Mouse (Mus musculus): ENCODE results near the gene Srprb. TPM values are rescaled to one million over a fixed set of nuclear protein-coding genes. Genes with fewer than 3 reads are reported as not detected.
A peak's percentile ranks its signal among the peaks of the same experiment; 100 is the strongest.

Gene Srprb
- total and polyA plus RNA-seq, 2 experiments from 2014 or later, result 40.1 to 43.3 TPM

GRCm38 (mm10) chr9:103181886-103182285, 20.1 kb downstream of the Srprb start:
- no peak for TF ChIP-seq CTCF (IDR thresholded peaks at IDR 0.05; ENCODE audit: low read depth)
- no peak overlapping the region for H3K27ac ChIP-seq (ENCODE audit: low read depth, low read length)
- DNase-seq (no peak), ATAC-seq (no peak; the same call in 1 of the 2 replicates)
- H3K9me3 ChIP-seq (ENCODE audit: low read length), result no peaks in the 10 kb centered on the region
- H3K36me3 ChIP-seq (ENCODE audit: insufficient read depth), result peaks cover 21% of the 10 kb centered on the region
- WGBS, result 79% methylated on average over 8 of the region's 8 CpGs
- H3K4me2 ChIP-seq (ENCODE audit: low read depth), result no peak overlapping the region
- H3K4me1 ChIP-seq (ENCODE audit: insufficient read depth), result peaks cover 9% of the 10 kb centered on the region
- no peaks in the 10 kb centered on the region for H3K27me3 ChIP-seq (ENCODE audit: insufficient read depth, low read length)
- no peak overlapping the region for H3K9ac ChIP-seq
- no peak overlapping the region for H3K4me3 ChIP-seq (ENCODE audit: low read depth, low read length)

- no peaks in the 10 kb centered on the region for H3K27me3 ChIP-seq (ENCODE audit: insufficient read depth, low read length)
- 0 out of 2 replicates have a peak overlapping the region, but pooled peaks have one; percentile 10 for H3K27ac ChIP-seq (ENCODE audit: low read depth, low read length)
- peak overlapping the region; percentile 40 for H3K4me2 ChIP-seq (ENCODE audit: low read depth)
- WGBS, result 4% methylated on average over 20 of the region's 20 CpGs
- peaks cover 21% of the 10 kb centered on the region for H3K36me3 ChIP-seq (ENCODE audit: insufficient read depth)
- no peak for TF ChIP-seq CTCF (IDR thresholded peaks at IDR 0.05; ENCODE audit: low read depth)
- peaks cover 9% of the 10 kb centered on the region for H3K4me1 ChIP-seq (ENCODE audit: insufficient read depth)
- 0 out of 2 replicates have a peak overlapping the region, but pooled peaks have one; percentile 33 for H3K9ac ChIP-seq
- ATAC-seq (peak; percentile 74), DNase-seq (peak; percentile 64)
- no peaks in the 10 kb centered on the region for H3K9me3 ChIP-seq (ENCODE audit: low read length)
- peak overlapping the region; percentile 17; the same call in 1 of the 2 replicates for H3K4me3 ChIP-seq (ENCODE audit: low read depth, low read length)
Measured at GRCm38 (mm10) chr9:103180807-103181565, 21.0 kb downstream of the Srprb start.

- Histone ChIP-seq H3K9ac (no peak overlapping the region), H3K36me3 (ENCODE audit: insufficient read depth) (peaks cover 21% of the 10 kb centered on the region), H3K27ac (ENCODE audit: low read depth, low read length) (0 out of 2 replicates have a peak overlapping the region, but pooled peaks have one; percentile 10), H3K4me1 (ENCODE audit: insufficient read depth) (peaks cover 9% of the 10 kb centered on the region), H3K9me3 (ENCODE audit: low read length) (no peaks in the 10 kb centered on the region), H3K4me2 (ENCODE audit: low read depth) (peak overlapping the region; percentile 40), H3K27me3 (ENCODE audit: insufficient read depth, low read length) (no peaks in the 10 kb centered on the region), H3K4me3 (ENCODE audit: low read depth, low read length) (no peak overlapping the region)
- DNase-seq (peak; percentile 50), ATAC-seq (peak; percentile 28)
- no peak for TF ChIP-seq CTCF (IDR thresholded peaks at IDR 0.05; ENCODE audit: low read depth)
- WGBS, result 27% methylated on average over 3 of the region's 3 CpGs
Measured at GRCm38 (mm10) chr9:103180303-103180702, 21.6 kb downstream of the Srprb start.

- H3K27ac ChIP-seq (ENCODE audit: low read depth, low read length), result no peak overlapping the region
- no peaks in the 10 kb centered on the region for H3K27me3 ChIP-seq (ENCODE audit: insufficient read depth, low read length)
- H3K4me3 ChIP-seq (ENCODE audit: low read depth, low read length), result no peak overlapping the region
- 92% methylated on average over 7 of the region's 7 CpGs for WGBS
- peaks cover 19% of the 10 kb centered on the region for H3K36me3 ChIP-seq (ENCODE audit: insufficient read depth)
- H3K4me2 ChIP-seq (ENCODE audit: low read depth), result no peak overlapping the region
- H3K9ac ChIP-seq, result no peak overlapping the region
- ATAC-seq, result no peak
- H3K9me3 ChIP-seq (ENCODE audit: low read length), result no peaks in the 10 kb centered on the region
- peaks cover 6% of the 10 kb centered on the region for H3K4me1 ChIP-seq (ENCODE audit: insufficient read depth)
- no peak for DNase-seq
- TF ChIP-seq CTCF (IDR thresholded peaks at IDR 0.05; ENCODE audit: low read depth), result 0 out of 2 replicates have a peak, but pooled peaks have one; percentile 24
Measured at GRCm38 (mm10) chr9:103175692-103176091, 26.2 kb downstream of the Srprb start.

GRCm38 (mm10) chr9:103174771-103175519, 27.0 kb downstream of the Srprb start:
- no peak overlapping the region for H3K27ac ChIP-seq (ENCODE audit: low read depth, low read length)
- peak; percentile 63 for TF ChIP-seq CTCF (IDR thresholded peaks at IDR 0.05; ENCODE audit: low read depth)
- no peak overlapping the region for H3K9ac ChIP-seq
- H3K4me3 ChIP-seq (ENCODE audit: low read depth, low read length), result no peak overlapping the region
- ATAC-seq (no peak), DNase-seq (no peak)
- H3K36me3 ChIP-seq (ENCODE audit: insufficient read depth), result peaks cover 21% of the 10 kb centered on the region
- no peak overlapping the region for H3K4me2 ChIP-seq (ENCODE audit: low read depth)
- 69% methylated on average over 6 of the region's 6 CpGs for WGBS
- H3K9me3 ChIP-seq (ENCODE audit: low read length), result no peaks in the 10 kb centered on the region
- H3K27me3 ChIP-seq (ENCODE audit: insufficient read depth, low read length), result no peaks in the 10 kb centered on the region
- no peaks in the 10 kb centered on the region for H3K4me1 ChIP-seq (ENCODE audit: insufficient read depth)

- Histone ChIP-seq H3K9ac (no peak overlapping the region), H3K4me1 (ENCODE audit: insufficient read depth) (no peaks in the 10 kb centered on the region), H3K27ac (ENCODE audit: low read depth, low read length) (no peak overlapping the region), H3K4me3 (ENCODE audit: low read depth, low read length) (no peak overlapping the region), H3K27me3 (ENCODE audit: insufficient read depth, low read length) (no peaks in the 10 kb centered on the region), H3K9me3 (ENCODE audit: low read length) (no peaks in the 10 kb centered on the region), H3K36me3 (ENCODE audit: insufficient read depth) (peaks cover 59% of the 10 kb centered on the region), H3K4me2 (ENCODE audit: low read depth) (no peak overlapping the region)
- ATAC-seq (no peak), DNase-seq (no peak)
- TF ChIP-seq CTCF (IDR thresholded peaks at IDR 0.05; ENCODE audit: low read depth), result no peak
- 55% methylated on average over 7 of the region's 7 CpGs for WGBS
Measured at GRCm38 (mm10) chr9:103168771-103169170, 33.2 kb downstream of the Srprb start.

GRCm38 (mm10) chr9:103168046-103168445, 33.9 kb downstream of the Srprb start:
- Histone ChIP-seq H3K36me3 (ENCODE audit: insufficient read depth) (peaks cover 64% of the 10 kb centered on the region), H3K4me1 (ENCODE audit: insufficient read depth) (no peaks in the 10 kb centered on the region)
- WGBS, result 82% methylated on average over 6 of the region's 6 CpGs

More at GRCm38 (mm10) chr9:103168046-103168445, 33.9 kb downstream of the Srprb start:
- DNase-seq, result no peak
- ATAC-seq, result no peak
- H3K9me3 ChIP-seq (ENCODE audit: low read length), result no peaks in the 10 kb centered on the region
- no peak overlapping the region for H3K9ac ChIP-seq
- TF ChIP-seq CTCF (IDR thresholded peaks at IDR 0.05; ENCODE audit: low read depth), result no peak
- H3K27me3 ChIP-seq (ENCODE audit: insufficient read depth, low read length), result no peaks in the 10 kb centered on the region
- H3K4me2 ChIP-seq (ENCODE audit: low read depth), result no peak overlapping the region
- no peak overlapping the region for H3K27ac ChIP-seq (ENCODE audit: low read depth, low read length)
- no peak overlapping the region for H3K4me3 ChIP-seq (ENCODE audit: low read depth, low read length)
